Mouse (Mus musculus): ENCODE results near the gene Zfp831. TPM values are rescaled to one million over a fixed set of nuclear protein-coding genes. Genes with fewer than 3 reads are reported as not detected.

The Zfp831 gene
- total and polyA plus RNA-seq, 3 experiments: 0.48 to 0.99 (median 0.59) TPM

DNA sequence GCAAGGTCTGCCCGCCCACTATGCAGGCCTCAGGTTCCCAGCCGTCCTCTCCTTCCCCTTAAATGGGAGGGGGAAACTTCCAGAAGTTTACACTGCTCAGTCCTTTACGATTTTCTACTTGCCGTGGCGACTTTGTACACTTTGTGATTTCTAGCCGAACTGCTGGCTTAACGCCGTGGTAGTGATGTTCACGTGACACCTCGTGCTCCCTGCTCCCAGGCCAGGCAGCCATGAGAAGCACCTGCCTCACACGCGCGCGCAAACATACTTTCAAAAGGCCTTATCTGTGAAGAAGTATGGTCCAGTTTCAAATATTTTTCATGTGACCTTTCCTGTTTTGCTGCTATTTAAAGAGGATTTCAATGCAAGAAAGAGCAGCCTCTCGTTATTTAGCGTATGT, 63.8 kb downstream of the Zfp831 start:
- in situ Hi-C loops (cut with MboI; ENCODE audit: low pct_ligation_motif_present, low pct_unique_long_range_greater_than_20kb, low sequenced_read_pairs): no loop called here

DNA sequence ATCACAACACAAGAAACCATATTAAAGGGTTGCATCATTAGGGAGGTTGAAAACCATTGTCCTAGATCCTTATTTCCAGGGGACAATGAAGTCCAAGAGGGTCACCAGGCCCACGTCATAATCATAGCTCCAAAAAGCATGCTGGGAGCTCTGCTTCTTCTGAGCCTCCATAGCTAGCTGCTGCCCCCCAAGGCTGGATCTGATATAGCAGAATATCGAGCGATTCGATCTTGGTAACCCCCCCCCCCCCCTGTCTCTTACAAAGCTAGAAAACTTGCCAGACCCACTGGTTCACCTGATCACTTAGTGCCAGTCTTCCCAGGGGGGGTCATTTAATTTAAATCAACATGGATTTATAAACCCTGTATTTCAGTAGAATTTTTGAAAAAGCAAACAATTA, 65.3 kb downstream of the Zfp831 start:
- Histone ChIP-seq H3K27me3 (replicated peaks) (no peaks in the 10 kb centered on the region), H3K4me1 (ENCODE audit: control insufficient read depth in 1 of 2, insufficient read depth in 2 of 2) (peaks cover 5 to 12% of the 10 kb centered on the region in 2 experiments; a peak in 3 of 4 replicates), H3K27ac (ENCODE audit: insufficient read depth, low read depth) (no peak overlapping the region), H3K4me2 (ENCODE audit: insufficient read depth, low read depth, poor library complexity, severe bottlenecking) (no peak overlapping the region), H3K9ac (ENCODE audit: insufficient read depth, low read depth) (no peak overlapping the region), H3K9me3 (replicated peaks; ENCODE audit: low read length) (no peaks in the 10 kb centered on the region), H3K36me3 (replicated peaks in 1 of 2; ENCODE audit: control insufficient read depth in 1 of 2, insufficient read depth in 1 of 2, low read length in 1 of 2) (peaks cover 0 to 23% of the 10 kb centered on the region in 2 experiments), H3K79me2 (replicated peaks; ENCODE audit: control insufficient read depth, extremely low read depth, insufficient read depth, poor library complexity, severe bottlenecking) (no peaks in the 10 kb centered on the region), H3K4me3 (replicated peaks in 1 of 3; ENCODE audit: low read depth in 2 of 3, low read length in 2 of 3, poor library complexity in 1 of 3) (no peak overlapping the region)
- DNase-seq (ENCODE audit: extremely low read depth): no peak
- in situ Hi-C loops (cut with MboI; ENCODE audit: low pct_ligation_motif_present, low pct_unique_long_range_greater_than_20kb, low sequenced_read_pairs): no loop called here
- dilution Hi-C loops (cut with MboI; ENCODE audit: extremely low pct_ligation_motif_present, extremely low pct_unique_long_range_greater_than_20kb, low sequenced_read_pairs): no loop called here
- no peak for TF ChIP-seq SMC3 (IDR thresholded peaks at IDR 0.05; ENCODE audit: low read depth, low read length)
- TF ChIP-seq KAT2A (IDR thresholded peaks at IDR 0.05; ENCODE audit: insufficient replicate concordance, low read length): no peak
- no peak for TF ChIP-seq USF1 (IDR thresholded peaks at IDR 0.05; ENCODE audit: low read depth, low read length)
- no peak for TF ChIP-seq ELF1 (IDR thresholded peaks at IDR 0.05; ENCODE audit: low read depth, low read length)
- TF ChIP-seq ZNF384 (IDR thresholded peaks at IDR 0.05; ENCODE audit: low read depth, low read length): no peak
- TF ChIP-seq MXI1 (IDR thresholded peaks at IDR 0.05; ENCODE audit: low read depth, low read length): no peak
- no peak for TF ChIP-seq POLR2A (IDR thresholded peaks at IDR 0.05; ENCODE audit: low read depth, low read length)
- TF ChIP-seq HCFC1 (IDR thresholded peaks at IDR 0.05; ENCODE audit: low read depth, low read length): no peak
- TF ChIP-seq RAD21 (IDR thresholded peaks at IDR 0.05; ENCODE audit: low read depth, low read length): no peak
- no peak for TF ChIP-seq IRF4 (IDR thresholded peaks at IDR 0.05; ENCODE audit: low read depth, low read length)
- TF ChIP-seq TBP (conservative IDR thresholded peaks at IDR 0.05; ENCODE audit: low read depth, low read length): no peak
- no peak for TF ChIP-seq CHD1 (IDR thresholded peaks at IDR 0.05; ENCODE audit: low read depth, low read length)
- TF ChIP-seq SIN3A (IDR thresholded peaks at IDR 0.05; ENCODE audit: low read length): no peak
- no peak for TF ChIP-seq EP300 (IDR thresholded peaks at IDR 0.05; ENCODE audit: low read length)
- no peak for TF ChIP-seq MAZ (IDR thresholded peaks at IDR 0.05; ENCODE audit: low read depth, low read length)
- no peak for TF ChIP-seq JUND (conservative IDR thresholded peaks at IDR 0.05; ENCODE audit: low read depth, low read length)
- no peak for TF ChIP-seq NELFE (IDR thresholded peaks at IDR 0.05; ENCODE audit: low read depth, low read length)
- no peak for TF ChIP-seq JUN (IDR thresholded peaks at IDR 0.05; ENCODE audit: insufficient read depth, low read depth, low read length)
- TF ChIP-seq MEF2A (IDR thresholded peaks at IDR 0.05; ENCODE audit: borderline replicate concordance, low read depth, low read length): no peak
- TF ChIP-seq MAFK (IDR thresholded peaks at IDR 0.05; ENCODE audit: insufficient replicate concordance, low read length): no peak

More for the DNA sequence above, 63.8 kb downstream of the Zfp831 start:
- dilution Hi-C loops (cut with MboI; ENCODE audit: extremely low pct_ligation_motif_present, extremely low pct_unique_long_range_greater_than_20kb, low sequenced_read_pairs): no loop called here
- H3K4me1 ChIP-seq (ENCODE audit: control insufficient read depth in 1 of 2, insufficient read depth in 2 of 2): peaks cover 5 to 12% of the 10 kb centered on the region in 2 experiments; a peak in 3 of 4 replicates
- DNase-seq (ENCODE audit: extremely low read depth): no peak
- TF ChIP-seq MAX (IDR thresholded peaks at IDR 0.05; ENCODE audit: low read length): no peak
- TF ChIP-seq ZC3H11A (IDR thresholded peaks at IDR 0.05; ENCODE audit: low read depth, low read length): no peak
- no peak for TF ChIP-seq CHD2 (IDR thresholded peaks at IDR 0.05; ENCODE audit: low read length)
- TF ChIP-seq NELFE (IDR thresholded peaks at IDR 0.05; ENCODE audit: low read depth, low read length): no peak
- TF ChIP-seq MAZ (IDR thresholded peaks at IDR 0.05; ENCODE audit: low read depth, low read length): no peak
- no peak for TF ChIP-seq JUN (IDR thresholded peaks at IDR 0.05; ENCODE audit: insufficient read depth, low read depth, low read length)
- TF ChIP-seq SIN3A (IDR thresholded peaks at IDR 0.05; ENCODE audit: low read length): no peak
- no peak for TF ChIP-seq PAX5 (IDR thresholded peaks at IDR 0.05; ENCODE audit: low read length)
- TF ChIP-seq IRF4 (IDR thresholded peaks at IDR 0.05; ENCODE audit: low read depth, low read length): no peak
- no peak for TF ChIP-seq TBP (conservative IDR thresholded peaks at IDR 0.05; ENCODE audit: low read depth, low read length)
- TF ChIP-seq SMC3 (IDR thresholded peaks at IDR 0.05; ENCODE audit: low read depth, low read length): no peak
- no peak for TF ChIP-seq ZMIZ1 (IDR thresholded peaks at IDR 0.05; ENCODE audit: low read depth, low read length)
- no peak overlapping the region for H3K4me2 ChIP-seq (ENCODE audit: insufficient read depth, low read depth, poor library complexity, severe bottlenecking)
- no peak overlapping the region for H3K27ac ChIP-seq (ENCODE audit: insufficient read depth, low read depth)
- no peaks in the 10 kb centered on the region for H3K9me3 ChIP-seq (replicated peaks; ENCODE audit: low read length)
- peaks cover 0 to 23% of the 10 kb centered on the region in 2 experiments for H3K36me3 ChIP-seq (replicated peaks in 1 of 2; ENCODE audit: control insufficient read depth in 1 of 2, insufficient read depth in 1 of 2, low read length in 1 of 2)
- H3K9ac ChIP-seq (ENCODE audit: insufficient read depth, low read depth): no peak overlapping the region
- no peaks in the 10 kb centered on the region for H3K79me2 ChIP-seq (replicated peaks; ENCODE audit: control insufficient read depth, extremely low read depth, insufficient read depth, poor library complexity, severe bottlenecking)
- no peaks in the 10 kb centered on the region for H3K27me3 ChIP-seq (replicated peaks)
- H3K4me3 ChIP-seq (replicated peaks in 1 of 3; ENCODE audit: low read depth in 2 of 3, low read length in 2 of 3, poor library complexity in 1 of 3): no peak overlapping the region
